Mouse (Mus musculus) MEL (cell line): ENCODE measurements at regions not wholly inside any gene's neighbourhood (a gene's known extent, or its start where the extent isn't known, plus 50 kb on each side); places are given as distances from the start of the nearest gene placed in this dataset.

Experiments
- DNase-seq: peaks from one replicate; pipeline ENCODE4 v3.0.0; 2011; ENCODE audit warnings: low read depth, low spot score
- H3K27ac ChIP-seq: 2 replicates; pipeline ENCODE4 v1.5.1; 2012; ENCODE audit warnings: low read depth, mild to moderate bottlenecking, control low read depth, low read length, moderate library complexity; ENCODE audit not compliant: control insufficient read depth
- H3K27me3 ChIP-seq, 2 experiments: fragments of 150-350 bp in 1 of 2; sonication (generic) in 1 of 2; 2 replicates each; pipeline ENCODE4 v1.6.1; 2012; ENCODE audit warnings: low read length in 2 of 2, mild to moderate bottlenecking in 2 of 2, improper control_type of control experiment in 1 of 2, moderate library complexity in 1 of 2; ENCODE audit not compliant: insufficient read depth in 2 of 2, control insufficient read depth in 1 of 2
- H3K36me3 ChIP-seq, 2 experiments: 2 replicates each; pipeline ENCODE4 v1.6.1; 2012 to 2014; ENCODE audit warnings: low read length in 2 of 2, improper control_type of control experiment in 1 of 2, inconsistent platforms in 1 of 2, mild to moderate bottlenecking in 1 of 2; ENCODE audit not compliant: insufficient read depth in 2 of 2, control insufficient read depth in 1 of 2
- H3K4me1 ChIP-seq, 2 experiments: fragments of 150-350 bp in 1 of 2; sonication (generic) in 1 of 2; 2 replicates each; pipeline ENCODE4 v1.6.1; 2012; ENCODE audit warnings: low read length in 2 of 2, improper control_type of control experiment in 1 of 2, mild to moderate bottlenecking in 1 of 2; ENCODE audit not compliant: insufficient read depth in 2 of 2, control insufficient read depth in 1 of 2
- H3K4me3 ChIP-seq, 2 experiments: fragments of 150-350 bp in 1 of 2; sonication (generic) in 1 of 2; 2 replicates each; pipeline ENCODE4 v1.5.1; 2012; ENCODE audit warnings: low read depth in 2 of 2, low read length in 2 of 2, mild to moderate bottlenecking in 2 of 2, moderate library complexity in 2 of 2, control low read depth in 1 of 2, improper control_type of control experiment in 1 of 2; ENCODE audit not compliant: control insufficient read depth in 1 of 2, insufficient read depth in 1 of 2
- H3K79me2 ChIP-seq: 2 replicates; pipeline ENCODE4 v1.6.1; 2012; ENCODE audit warnings: mild to moderate bottlenecking, low read length, moderate library complexity; ENCODE audit not compliant: control insufficient read depth, poor library complexity, insufficient read depth
- H3K9ac ChIP-seq: 2 replicates; pipeline ENCODE4 v1.6.1; 2012; ENCODE audit warnings: low read depth, mild to moderate bottlenecking, control low read depth, low read length, moderate library complexity; ENCODE audit not compliant: control insufficient read depth, poor library complexity, severe bottlenecking
- H3K9me3 ChIP-seq: fragments of 150-350 bp; sonication (generic); replicated peaks from 2 replicates; pipeline ENCODE4 v1.6.1; 2012; ENCODE audit warnings: mild to moderate bottlenecking, low read length, improper control_type of control experiment, moderate library complexity; ENCODE audit not compliant: insufficient read depth
- BHLHE40 ChIP-seq: IDR thresholded peaks from 2 replicates; pipeline ENCODE4 v1.6.1; 2012; ENCODE audit warnings: low read depth, mild to moderate bottlenecking, inconsistent platforms, low read length, improper control_type of control experiment, borderline replicate concordance
- CTCF ChIP-seq, 3 experiments: IDR thresholded peaks in 2 of 3; conservative IDR thresholded peaks in 1 of 3; 2 replicates each; pipeline ENCODE4 v1.5.1; 2011 to 2012; ENCODE audit warnings: low read length in 3 of 3, low read depth in 2 of 3, mild to moderate bottlenecking in 2 of 3, improper control_type of control experiment in 1 of 3, inconsistent platforms in 1 of 3, mixed read lengths in 1 of 3, moderate library complexity in 1 of 3; ENCODE audit not compliant: control insufficient read depth in 1 of 3, insufficient read depth in 1 of 3, poor library complexity in 1 of 3, severe bottlenecking in 1 of 3
- E2F4 ChIP-seq: IDR thresholded peaks from 2 replicates; pipeline ENCODE4 v1.6.1; 2011; ENCODE audit warnings: low read depth, low read length, improper control_type of control experiment, borderline replicate concordance
- ELF1 ChIP-seq: IDR thresholded peaks from 2 replicates; pipeline ENCODE4 v1.6.1; 2014; ENCODE audit warnings: low read depth, mild to moderate bottlenecking, inconsistent platforms, low read length, improper control_type of control experiment, moderate library complexity
- JUND ChIP-seq: IDR thresholded peaks from 2 replicates; pipeline ENCODE4 v1.6.1; 2011; ENCODE audit warnings: low read depth, mild to moderate bottlenecking, improper control_type of control experiment, low read length
- POLR2A ChIP-seq, 2 experiments: IDR thresholded peaks; 2 replicates each; pipeline ENCODE4 v1.6.1; 2011 to 2012; ENCODE audit warnings: low read length in 2 of 2, mild to moderate bottlenecking in 2 of 2, control low read depth in 1 of 2, improper control_type of control experiment in 1 of 2, low read depth in 1 of 2, moderate library complexity in 1 of 2; ENCODE audit not compliant: control insufficient read depth in 1 of 2, insufficient read depth in 1 of 2, poor library complexity in 1 of 2
- RAD21 ChIP-seq: IDR thresholded peaks from 2 replicates; pipeline ENCODE4 v1.6.1; 2011; ENCODE audit warnings: mild to moderate bottlenecking, low read depth, low read length, improper control_type of control experiment
- RCOR1 ChIP-seq: IDR thresholded peaks from 2 replicates; pipeline ENCODE4 v1.6.1; 2012; ENCODE audit warnings: low read depth, mild to moderate bottlenecking, inconsistent platforms, low read length, improper control_type of control experiment
- UBTF ChIP-seq: IDR thresholded peaks from 2 replicates; pipeline ENCODE4 v1.6.1; 2012; ENCODE audit warnings: low read depth, mild to moderate bottlenecking, inconsistent platforms, low read length, improper control_type of control experiment, moderate library complexity, borderline replicate concordance; ENCODE audit not compliant: insufficient read depth
- USF2 ChIP-seq, 2 experiments: IDR thresholded peaks; 2 replicates each; pipeline ENCODE4 v1.6.1; 2011 to 2012; ENCODE audit warnings: improper control_type of control experiment in 2 of 2, low read length in 2 of 2, borderline replicate concordance in 1 of 2, inconsistent platforms in 1 of 2, low read depth in 1 of 2, mild to moderate bottlenecking in 1 of 2; ENCODE audit not compliant: insufficient read depth in 1 of 2

DNA sequence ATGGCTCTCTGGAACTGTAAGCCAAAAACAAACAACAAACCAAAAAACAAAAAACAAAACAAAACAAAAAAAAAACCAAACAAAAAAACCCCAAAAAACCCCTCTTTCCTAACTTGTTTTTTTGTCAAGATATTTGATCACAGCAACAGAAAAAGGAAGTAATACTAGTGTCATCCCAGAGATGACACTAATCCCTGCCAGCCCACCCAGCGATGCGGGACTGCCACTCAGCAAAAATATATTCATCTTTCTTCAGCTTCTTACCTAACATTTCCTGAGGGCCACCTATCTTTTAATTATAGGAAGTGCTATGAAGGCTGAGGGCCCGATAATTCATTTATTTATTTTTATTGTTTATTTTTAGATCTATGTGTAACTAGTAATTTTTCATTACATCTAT, 88.3 kb upstream of the Arid5b start:
- no peak overlapping the region for H3K27ac ChIP-seq
- H3K27me3 ChIP-seq: no peaks in the 10 kb centered on the region
- H3K36me3 ChIP-seq: no peaks in the 10 kb centered on the region
- no peaks in the 10 kb centered on the region for H3K79me2 ChIP-seq
- H3K4me3 ChIP-seq: no peak overlapping the region
- TF ChIP-seq CTCF (IDR thresholded peaks at IDR 0.05 in 2 of 3, conservative IDR thresholded peaks at IDR 0.05 in 1 of 3; ENCODE audit: control insufficient read depth in 1 of 3, insufficient read depth in 1 of 3, low read depth in 2 of 3, low read length in 3 of 3, poor library complexity in 1 of 3, severe bottlenecking in 1 of 3) (no peak), USF2 (IDR thresholded peaks at IDR 0.05; ENCODE audit: borderline replicate concordance in 1 of 2, insufficient read depth in 1 of 2, low read depth in 1 of 2, low read length in 2 of 2) (no peak), RAD21 (no peak), RCOR1 (no peak), E2F4 (no peak), UBTF (no peak), JUND (no peak), ELF1 (no peak)
- H3K9ac ChIP-seq: no peak overlapping the region
- H3K9me3 ChIP-seq: no peaks in the 10 kb centered on the region
- H3K4me1 ChIP-seq: no peaks in the 10 kb centered on the region
- no peak for DNase-seq

DNA sequence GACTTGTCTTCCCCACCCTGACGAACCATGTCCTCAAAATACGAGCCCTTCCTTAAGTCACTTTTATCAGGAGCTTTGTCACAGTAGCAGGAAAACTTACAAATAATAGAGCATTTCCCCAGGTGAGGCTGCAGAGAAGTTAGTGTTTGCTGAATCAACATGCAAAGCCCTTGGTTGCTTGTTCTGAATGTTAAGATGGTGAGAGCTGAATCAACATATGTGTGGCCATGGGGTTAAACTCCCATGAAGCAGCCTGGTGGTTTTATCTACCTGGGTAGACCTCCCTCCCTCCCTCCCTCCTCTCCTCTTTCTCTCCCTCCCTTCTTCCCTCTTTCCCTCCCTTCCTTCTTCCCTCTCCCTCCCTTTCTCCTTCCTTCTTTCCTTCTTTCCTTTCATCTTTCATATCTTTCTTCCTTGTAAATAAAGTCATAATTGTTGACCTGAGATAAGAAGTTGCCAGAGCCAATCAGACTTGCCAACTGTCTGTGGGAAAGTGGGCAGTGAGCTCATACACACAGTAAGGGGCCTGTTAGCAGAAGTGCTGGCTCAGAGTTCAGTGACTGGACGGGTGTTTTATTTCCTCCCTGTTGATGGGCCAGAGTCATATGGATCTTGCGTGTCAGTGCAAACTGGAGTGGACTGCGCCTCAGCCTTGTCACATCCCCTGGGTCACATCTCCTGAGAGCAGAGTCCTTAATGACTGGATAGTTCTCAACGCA, 82.4 kb upstream of the Arid5b start:
- Histone ChIP-seq H3K27me3 (no peaks in the 10 kb centered on the region), H3K36me3 (no peaks in the 10 kb centered on the region), H3K79me2 (no peaks in the 10 kb centered on the region), H3K4me3 (no peak overlapping the region), H3K4me1 (no peaks in the 10 kb centered on the region), H3K9me3 (no peaks in the 10 kb centered on the region), H3K9ac (no peak overlapping the region), H3K27ac (no peak overlapping the region)
- no peak for DNase-seq
- no peak for TF ChIP-seq BHLHE40
- TF ChIP-seq, all 39 proteins: peak for 0

- peak; percentile 11 for DNase-seq
- H3K27ac ChIP-seq: no peak overlapping the region
Observed at GRCm38 (mm10) chr10:68359135-68359534, 80.6 kb upstream of the Arid5b start.

More at GRCm38 (mm10) chr10:68359135-68359534, 80.6 kb upstream of the Arid5b start:
- TF ChIP-seq CTCF (IDR thresholded peaks at IDR 0.05 in 2 of 3, conservative IDR thresholded peaks at IDR 0.05 in 1 of 3; ENCODE audit: control insufficient read depth in 1 of 3, insufficient read depth in 1 of 3, low read depth in 2 of 3, low read length in 3 of 3, poor library complexity in 1 of 3, severe bottlenecking in 1 of 3) (peak in 2 of 3 experiments; percentile 17 to 41; a peak in 3 of 6 replicates), POLR2A (IDR thresholded peaks at IDR 0.05; ENCODE audit: control insufficient read depth in 1 of 2, insufficient read depth in 1 of 2, low read depth in 1 of 2, low read length in 2 of 2, poor library complexity in 1 of 2) (no peak)
- Histone ChIP-seq H3K9me3 (no peaks in the 10 kb centered on the region), H3K27me3 (no peaks in the 10 kb centered on the region), H3K79me2 (no peaks in the 10 kb centered on the region), H3K4me1 (no peaks in the 10 kb centered on the region), H3K36me3 (no peaks in the 10 kb centered on the region), H3K4me3 (no peak overlapping the region), H3K9ac (no peak overlapping the region)
